Comparison of ENCODE assay signal across 16 mouse cellular contexts in genomic region chr4:101361779-101362178, GRCm38 (mm10). TPM values are rescaled to one million over a fixed set of nuclear protein-coding genes. Genes with fewer than 3 reads are reported as not detected.
DNase-seq lines count a peak whose midpoint lies in the region; ATAC-seq and TF ChIP-seq lines count a peak whose summit lies in the region.
"Had no signal": no experiment of that assay in that cellular context is flagged by ENCODE, and none has a peak within 500 bp of the region (broad histone marks: within the 10 kb centered on the region; RNA-seq: fewer than 3 reads in every experiment).

No protein-coding gene starts in this region.

- H3K27ac ChIP-seq in intestine, postnatal 0 days (ENCODE audit: low read depth, low read length): no peak overlapping the region
- no peak overlapping the region for H3K27ac ChIP-seq in intestine, embryonic 16.5 days (ENCODE audit: low read length)
- H3K27ac ChIP-seq in liver, postnatal 0 days (ENCODE audit: low read depth): no peak overlapping the region
- H3K27ac ChIP-seq in liver, embryonic 12.5 days: no peak overlapping the region
- H3K27ac ChIP-seq: embryonic facial prominence, embryonic 10.5 days; forebrain, embryonic 13.5 days; kidney, embryonic 15.5 days; limb, embryonic 15.5 days had no signal

- no peak overlapping the region for H3K9ac ChIP-seq in intestine, postnatal 0 days (ENCODE audit: low read depth, low read length)
- no peak overlapping the region for H3K9ac ChIP-seq in intestine, embryonic 16.5 days (ENCODE audit: low read depth, low read length)
- no peak overlapping the region for H3K9ac ChIP-seq in liver, postnatal 0 days (replicated peaks)
- H3K9ac ChIP-seq in liver, embryonic 12.5 days: no peak overlapping the region
- H3K9ac ChIP-seq: forebrain, embryonic 13.5 days; kidney, embryonic 15.5 days; limb, embryonic 15.5 days had no signal

- no peak for TF ChIP-seq EP300 in liver, postnatal 0 days (IDR thresholded peaks at IDR 0.05; ENCODE audit: low read depth)

- H3K4me1 ChIP-seq in intestine, postnatal 0 days (replicated peaks; ENCODE audit: control insufficient read depth, insufficient read depth, low read length): no peaks in the 10 kb centered on the region
- H3K4me1 ChIP-seq in intestine, embryonic 16.5 days (ENCODE audit: control insufficient read depth, insufficient read depth, low read length): peaks cover 4% of the 10 kb centered on the region; the same call in 1 of the 2 replicates
- peaks cover 6% of the 10 kb centered on the region; the same call in 1 of the 2 replicates for H3K4me1 ChIP-seq in liver, postnatal 0 days (ENCODE audit: insufficient read depth)
- H3K4me1 ChIP-seq in liver, embryonic 12.5 days: peaks cover 20% of the 10 kb centered on the region
- H3K4me1 ChIP-seq: kidney, embryonic 15.5 days had no signal

- no peaks in the 10 kb centered on the region for H3K36me3 ChIP-seq in intestine, postnatal 0 days (ENCODE audit: control insufficient read depth, insufficient read depth)
- no peaks in the 10 kb centered on the region for H3K36me3 ChIP-seq in intestine, embryonic 16.5 days (ENCODE audit: control insufficient read depth, insufficient read depth, low read length)
- no peaks in the 10 kb centered on the region for H3K36me3 ChIP-seq in liver, postnatal 0 days (replicated peaks; ENCODE audit: insufficient read depth, low read length)
- no peaks in the 10 kb centered on the region for H3K36me3 ChIP-seq in liver, embryonic 12.5 days
- H3K36me3 ChIP-seq: embryonic facial prominence, embryonic 10.5 days; kidney, embryonic 15.5 days; limb, embryonic 15.5 days had no signal

- no peak for ATAC-seq in intestine, postnatal 0 days
- no peak for ATAC-seq in intestine, embryonic 16.5 days
- no peak for ATAC-seq in liver, postnatal 0 days
- ATAC-seq in liver, embryonic 12.5 days: no peak
- ATAC-seq in megakaryocyte, adult 5-6 weeks (ENCODE audit: poor library complexity, severe bottlenecking): no peak
- ATAC-seq: forebrain, embryonic 13.5 days had no signal

- H3K27me3 ChIP-seq in intestine, postnatal 0 days (replicated peaks; ENCODE audit: control insufficient read depth, insufficient read depth, low read length): no peaks in the 10 kb centered on the region
- H3K27me3 ChIP-seq in intestine, embryonic 16.5 days (replicated peaks; ENCODE audit: control insufficient read depth, insufficient read depth, low read length): no peaks in the 10 kb centered on the region
- no peaks in the 10 kb centered on the region for H3K27me3 ChIP-seq in liver, postnatal 0 days (ENCODE audit: insufficient read depth, low read length)
- H3K27me3 ChIP-seq in liver, embryonic 12.5 days (replicated peaks): peaks cover 13% of the 10 kb centered on the region; the same call in 1 of the 2 replicates
- H3K27me3 ChIP-seq: forebrain, embryonic 13.5 days; kidney, embryonic 15.5 days; limb, embryonic 15.5 days had no signal

- TF ChIP-seq CTCF in intestine, postnatal 0 days (IDR thresholded peaks at IDR 0.05; ENCODE audit: low read depth): peak; percentile 48
- TF ChIP-seq CTCF in liver, postnatal 0 days (IDR thresholded peaks at IDR 0.05; ENCODE audit: low read depth): peak; percentile 52

- DNase-seq in liver, postnatal 0 days: no peak
- peak; percentile 29 for DNase-seq in CD4-positive helper T cell, adult 2 months (ENCODE audit: low read depth, low spot score)
- DNase-seq in T-cell, adult 2 months (ENCODE audit: low spot score): peak; percentile 26
- DNase-seq: adrenal gland, postnatal 14 days; cerebellum, adult 18-20 months; cerebellum, postnatal 36 days; heart, postnatal 4 days had no signal

- no peaks in the 10 kb centered on the region for H3K9me3 ChIP-seq in intestine, postnatal 0 days (ENCODE audit: control insufficient read depth)
- no peaks in the 10 kb centered on the region for H3K9me3 ChIP-seq in intestine, embryonic 16.5 days (ENCODE audit: control insufficient read depth, low read length)
- no peaks in the 10 kb centered on the region for H3K9me3 ChIP-seq in liver, postnatal 0 days (ENCODE audit: low read length)
- no peaks in the 10 kb centered on the region for H3K9me3 ChIP-seq in liver, embryonic 12.5 days (replicated peaks)
- H3K9me3 ChIP-seq: embryonic facial prominence, embryonic 10.5 days; forebrain, embryonic 13.5 days; kidney, embryonic 15.5 days; limb, embryonic 15.5 days had no signal

- H3K4me2 ChIP-seq in intestine, postnatal 0 days (replicated peaks; ENCODE audit: low read depth): no peak overlapping the region
- no peak overlapping the region for H3K4me2 ChIP-seq in intestine, embryonic 16.5 days (ENCODE audit: low read depth, low read length)
- H3K4me2 ChIP-seq in liver, postnatal 0 days (ENCODE audit: low read depth, low read length): no peak overlapping the region
- no peak overlapping the region for H3K4me2 ChIP-seq in liver, embryonic 12.5 days
- H3K4me2 ChIP-seq: forebrain, embryonic 13.5 days; kidney, embryonic 15.5 days; limb, embryonic 15.5 days; midbrain, embryonic 11.5 days had no signal

- 89% methylated on average over 1 of the region's 1 CpGs for whole genome bisulfite sequencing in intestine, postnatal 0 days
- WGBS in intestine, embryonic 16.5 days: 91% methylated on average over 1 of the region's 1 CpGs
- WGBS in liver, postnatal 0 days (ENCODE audit: insufficient replicate concordance): 79% methylated on average over 1 of the region's 1 CpGs
- WGBS in liver, embryonic 12.5 days (ENCODE audit: insufficient replicate concordance): 72% methylated on average over 1 of the region's 1 CpGs

- no peak overlapping the region for H3K4me3 ChIP-seq in intestine, postnatal 0 days (ENCODE audit: low read depth, low read length)
- no peak overlapping the region for H3K4me3 ChIP-seq in intestine, embryonic 16.5 days (ENCODE audit: low read length)
- H3K4me3 ChIP-seq in liver, postnatal 0 days (ENCODE audit: low read depth, low read length): no peak overlapping the region
- H3K4me3 ChIP-seq in liver, embryonic 12.5 days: no peak overlapping the region
- H3K4me3 ChIP-seq: embryonic facial prominence, embryonic 10.5 days; forebrain, embryonic 13.5 days; kidney, embryonic 15.5 days; limb, embryonic 15.5 days had no signal

RNA-seq across cellular contexts. Expression of gene Ak4, which starts 57.3 kb away (rescaled TPM):
- 1.6 and 2.0 TPM in 2 replicates for polyA plus RNA-seq in intestine, postnatal 0 days (2015; fragmentation: Nextera tagmentation; extraction: Ambion mirVana)
- 18.9 and 19.9 TPM in 2 replicates for polyA plus RNA-seq in intestine, embryonic 16.5 days (2015; fragmentation: Nextera tagmentation; extraction: Ambion mirVana)
- polyA plus RNA-seq in liver, postnatal 0 days (2015; fragmentation: Nextera tagmentation; extraction: Ambion mirVana): 27.1 and 31.3 TPM in 2 replicates
- polyA plus RNA-seq in liver, embryonic 12.5 days (2016; fragmentation: Nextera tagmentation; extraction: Ambion mirVana): 11.7 and 12.0 TPM in 2 replicates
- 0.18 TPM in 1 of 2 replicates, not detected in the other for total RNA-seq in megakaryocyte, adult 5-6 weeks (2015)
- 0.11 TPM in 1 of 2 replicates, not detected in the other for total RNA-seq in megakaryocyte, adult 5-6 weeks (2017)
